Mouse (Mus musculus): ENCODE results near the gene Il4ra.

Il4ra gene

GRCm38 (mm10) chr7:125572737-125573136, 20.8 kb downstream of the Il4ra start:
- DNase-seq (ENCODE audit: low spot score in 2 of 2) = no peak

- no peak for DNase-seq (ENCODE audit: low spot score in 2 of 2)
These were observed 21.9 kb downstream of the Il4ra start for GRCm38 (mm10) chr7:125573849-125574248.

GRCm38 (mm10) chr7:125574832-125575231, 22.9 kb downstream of the Il4ra start:
- no peak for DNase-seq (ENCODE audit: low spot score in 2 of 2)

- DNase-seq (ENCODE audit: low spot score in 2 of 2) = no peak
These were observed 24.0 kb downstream of the Il4ra start for GRCm38 (mm10) chr7:125575738-125576540.

- DNase-seq (ENCODE audit: low spot score in 2 of 2) = no peak
These were observed 25.1 kb downstream of the Il4ra start for GRCm38 (mm10) chr7:125576982-125577381.

GRCm38 (mm10) chr7:125577486-125578088, 25.7 kb downstream of the Il4ra start:
- peak in 1 of 2 experiments; percentile 52 for DNase-seq (ENCODE audit: low spot score in 2 of 2)

- no peak for DNase-seq (ENCODE audit: low spot score in 2 of 2)
These were observed 26.2 kb downstream of the Il4ra start for GRCm38 (mm10) chr7:125578106-125578505.

GRCm38 (mm10) chr7:125579545-125580219, 27.8 kb downstream of the Il4ra start:
- no peak for DNase-seq (ENCODE audit: low spot score in 2 of 2)

- DNase-seq (ENCODE audit: low spot score in 2 of 2) = no peak
These were observed 28.3 kb downstream of the Il4ra start for GRCm38 (mm10) chr7:125580220-125580549.

GRCm38 (mm10) chr7:125580625-125581316, 28.9 kb downstream of the Il4ra start:
- DNase-seq (ENCODE audit: low spot score in 2 of 2) = no peak

GRCm38 (mm10) chr7:125581317-125581672, 29.4 kb downstream of the Il4ra start:
- DNase-seq (ENCODE audit: low spot score in 2 of 2) = peak; percentile 86 to 95

GRCm38 (mm10) chr7:125583325-125584004, 31.5 kb downstream of the Il4ra start:
- DNase-seq (ENCODE audit: low spot score in 2 of 2) = no peak

- no peak for DNase-seq (ENCODE audit: low spot score in 2 of 2)
These were observed 32.1 kb downstream of the Il4ra start for GRCm38 (mm10) chr7:125584005-125584369.

GRCm38 (mm10) chr7:125586355-125586754, 34.4 kb downstream of the Il4ra start:
- DNase-seq (ENCODE audit: low spot score in 2 of 2) = no peak

GRCm38 (mm10) chr7:125588721-125589120, 36.8 kb downstream of the Il4ra start:
- no peak for DNase-seq (ENCODE audit: low spot score in 2 of 2)

GRCm38 (mm10) chr7:125589896-125590295, 38.0 kb downstream of the Il4ra start:
- DNase-seq (ENCODE audit: low spot score in 2 of 2) = no peak

GRCm38 (mm10) chr7:125593831-125594230, 41.9 kb downstream of the Il4ra start:
- no peak for DNase-seq (ENCODE audit: low spot score in 2 of 2)

- no peak for DNase-seq (ENCODE audit: low spot score in 2 of 2)
These were observed 44.5 kb downstream of the Il4ra start for GRCm38 (mm10) chr7:125596406-125596805.

- peak in 1 of 2 experiments; percentile 23 for DNase-seq (ENCODE audit: low spot score in 2 of 2)
These were observed 45.2 kb downstream of the Il4ra start for GRCm38 (mm10) chr7:125597083-125597482.

- peak in 1 of 2 experiments; percentile 12 for DNase-seq (ENCODE audit: low spot score in 2 of 2)
These were observed 45.8 kb downstream of the Il4ra start for GRCm38 (mm10) chr7:125597516-125598347.
